ENCODE assay signal across 8 mouse cellular contexts in the genomic region with DNA sequence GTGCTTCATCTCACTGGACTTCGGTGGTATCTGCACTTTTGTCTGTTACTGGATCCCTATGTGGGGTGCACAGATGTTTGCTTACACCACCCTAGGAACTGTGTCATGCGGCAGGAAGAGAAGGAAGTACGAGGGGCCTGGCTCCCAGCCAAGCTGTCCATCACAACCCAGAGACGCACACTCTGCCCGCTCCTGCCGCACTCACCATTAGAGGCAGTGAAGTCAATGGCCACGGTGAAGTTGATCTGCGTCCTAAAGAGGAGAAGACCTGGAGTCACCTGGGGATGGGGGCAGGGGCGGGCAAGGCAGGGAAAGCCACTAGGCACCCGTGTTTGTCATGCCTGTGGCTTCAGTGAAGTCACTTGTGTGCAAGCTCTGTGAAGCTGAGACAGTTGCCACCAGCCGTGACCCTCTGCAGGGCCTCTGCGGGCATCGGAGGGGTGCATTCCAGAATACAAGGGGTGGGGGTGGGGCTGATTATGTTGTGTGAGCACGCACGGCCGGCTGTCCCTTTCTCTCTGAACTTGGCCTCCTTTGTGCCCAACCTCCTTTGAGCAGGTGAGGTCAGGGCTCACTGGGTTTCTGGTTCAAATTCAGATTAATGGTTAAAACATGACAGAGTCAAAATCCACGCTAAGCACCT. TPM values are rescaled to one million over a fixed set of nuclear protein-coding genes. Genes with fewer than 3 reads are reported as not detected.
DNase-seq lines count a peak whose midpoint lies in the region; ATAC-seq lines count a peak whose summit lies in the region.
"Had no signal": no experiment of that assay in that cellular context is flagged by ENCODE, and none has a peak within 500 bp of the region (broad histone marks: within the 10 kb centered on the region; RNA-seq: fewer than 3 reads in every experiment).

No protein-coding gene starts in this region.

- no peaks in the 10 kb centered on the region; the same call in 1 of the 2 replicates for H3K9me3 ChIP-seq in kidney, embryonic 15.5 days (replicated peaks)

- H3K27ac ChIP-seq in kidney, embryonic 15.5 days, result peak overlapping the region; percentile 85
- H3K27ac ChIP-seq: macrophage had no signal

- H3K36me3 ChIP-seq in kidney, embryonic 15.5 days, result no peaks in the 10 kb centered on the region

- H3K4me2 ChIP-seq in kidney, embryonic 15.5 days, result peak overlapping the region; percentile 37

- peaks cover 47% of the 10 kb centered on the region for H3K4me1 ChIP-seq in kidney, embryonic 15.5 days

- DNase-seq in urinary bladder, postnatal 36 days (ENCODE audit: low spot score in 2 of 2), result peak; percentile 52 to 54
- DNase-seq in urinary bladder, adult 18-20 months (ENCODE audit: low spot score in 2 of 2), result no peak
- DNase-seq in thymus, postnatal 36 days, result peak; percentile 53 to 63
- DNase-seq in right cerebral cortex, postnatal 25 days, result no peak

- 14% methylated on average over 17 of the region's 17 CpGs for WGBS in kidney, embryonic 15.5 days

- no peak overlapping the region for H3K9ac ChIP-seq in kidney, embryonic 15.5 days

- H3K27me3 ChIP-seq in kidney, embryonic 15.5 days, result no peaks in the 10 kb centered on the region

- no peak overlapping the region for H3K4me3 ChIP-seq in kidney, embryonic 15.5 days (replicated peaks)

- ATAC-seq in granulocyte monocyte progenitor cell, adult 5-6 weeks (replicated peaks; ENCODE audit: poor library complexity, severe bottlenecking), result peak; percentile 83
- ATAC-seq in kidney, embryonic 15.5 days (replicated peaks; ENCODE audit: low FRiP score), result peak; percentile 82
- ATAC-seq in megakaryocyte, adult 5-6 weeks (ENCODE audit: poor library complexity, severe bottlenecking), result peak; percentile 84

RNA-seq across cellular contexts. Expression of a gene that starts 50.6 kb away (rescaled TPM):
- 318 and 350 TPM in 2 replicates for total RNA-seq in granulocyte monocyte progenitor cell, adult 5-6 weeks (2014; fragmentation: Nextera tagmentation)
- 315 and 369 TPM in 2 replicates for total RNA-seq in granulocyte monocyte progenitor cell, adult 5-6 weeks (2017)
- 0.34 and 0.35 TPM in 2 replicates for polyA plus RNA-seq in kidney, embryonic 15.5 days (2015; fragmentation: Nextera tagmentation; extraction: Ambion mirVana)
- 52.2 and 62.4 TPM in 2 replicates for total RNA-seq in megakaryocyte, adult 5-6 weeks (2015)
- total RNA-seq in megakaryocyte, adult 5-6 weeks (2017), result 104 and 105 TPM in 2 replicates

Comparison
In these comparisons a context has a peak if more than half of its experiments do, and no peak if none do; other contexts are left out.
1. DNase-seq: peak in urinary bladder, postnatal 36 days (2 of 2) and thymus, postnatal 36 days (2 of 2); none in urinary bladder, adult 18-20 months (0 of 2) and right cerebral cortex, postnatal 25 days (single experiment).
2. Peak in every context shown above with its lines, with median percentiles within 50 percentile points of each other: ATAC-seq.